Mouse (Mus musculus) kidney, adult 10 weeks (tissue): ENCODE measurements around the gene Selp. TPM values are rescaled to one million over a fixed set of nuclear protein-coding genes. Genes with fewer than 3 reads are reported as not detected.

Experiments used
- polyA plus RNA-seq: library from polyadenylated mRNA; stranded (reverse); fragments of 350-450 nt; fragmentation: Illumina TruSeq; extraction: RNeasy Lipid Tissue Mini Kit (QIAGEN cat#74804); gene quantifications from one replicate; pipeline ENCODE4 v1.2.3, GENCODE M21; 2014; ENCODE audit warnings: low read depth, low replicate concordance

Selp gene
- 0.32 TPM for polyA plus RNA-seq

DNA sequence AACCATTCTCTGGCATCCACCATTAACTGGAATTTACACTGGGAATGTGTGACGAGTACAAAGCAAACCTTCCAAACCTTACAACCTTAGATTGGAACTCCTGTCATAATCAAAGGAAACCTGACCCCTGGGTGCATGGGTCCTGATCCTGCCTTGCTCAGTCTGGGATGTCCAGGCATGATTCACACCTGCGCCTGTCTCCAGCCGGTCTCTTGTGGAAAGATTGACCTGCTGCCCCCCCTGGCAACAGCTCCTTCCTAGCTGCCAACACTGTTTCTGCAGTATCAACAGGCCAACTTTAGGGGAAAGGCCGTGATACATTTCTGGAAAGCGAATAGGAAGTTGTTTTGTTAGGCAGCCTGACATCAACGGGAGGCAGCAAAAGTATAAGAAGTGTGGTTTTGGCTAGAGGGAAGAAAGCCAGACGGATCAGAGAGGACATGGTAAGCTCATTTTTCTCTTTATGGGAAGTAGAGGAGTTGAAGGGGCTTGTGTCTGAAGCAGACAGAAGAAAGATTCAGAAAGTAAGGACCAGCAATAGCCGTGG, at the start of gene Selp:
Gene Selp (plus strand): TSS at position 318 of the 547 bp plus-strand sequence.

DNA sequence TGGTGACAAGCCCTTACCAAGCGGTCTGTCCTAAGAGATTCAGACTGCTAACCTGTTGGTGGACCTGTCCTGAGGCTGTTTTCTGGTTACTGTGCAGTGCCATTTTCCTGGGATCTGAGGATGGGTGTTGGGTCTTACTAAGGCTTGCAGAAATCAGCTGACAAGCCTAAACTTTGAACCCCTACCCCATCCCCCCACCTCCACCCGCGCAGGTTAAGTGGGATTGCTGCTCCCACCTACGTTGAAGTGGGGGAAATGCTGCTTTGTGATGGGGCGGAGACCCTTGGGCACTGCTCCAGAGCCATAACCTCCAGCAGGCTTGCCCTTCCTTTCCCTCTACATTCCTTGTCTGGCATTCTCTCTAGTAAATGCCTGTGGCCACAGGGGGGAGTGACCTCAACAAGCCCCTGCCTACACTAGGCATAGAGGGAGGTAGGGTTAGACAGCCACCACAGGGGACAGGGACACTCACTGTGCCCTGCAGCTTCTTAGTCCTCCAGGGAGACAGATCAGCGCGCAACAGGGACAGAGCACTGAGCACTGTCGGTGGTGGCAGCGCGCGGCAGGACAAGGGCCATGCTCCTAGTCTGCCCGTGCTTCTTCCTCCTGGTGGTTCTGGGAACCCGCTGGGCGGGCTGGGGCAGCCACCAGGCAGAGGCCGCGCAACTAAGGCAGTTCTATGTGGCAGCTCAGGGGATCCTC, 36.5 kb downstream of the Selp start, which contains the start of gene F5:
Gene F5 (plus strand): TSS at position 452 of the 702 bp plus-strand sequence.

Other genes with a start within 250 kb of the Selp start
- 30.5 TPM for gene Scyl3, start 186.2 kb upstream of the Selp start, polyA plus RNA-seq
- gene BC055324, start 120.5 kb upstream of the Selp start, polyA plus RNA-seq: 1.5 TPM
- 14.1 TPM for gene Mettl18, start 120.4 kb upstream of the Selp start, polyA plus RNA-seq
- 0.44 TPM for gene Sele, start 67.0 kb upstream of the Selp start, polyA plus RNA-seq
- gene Sell, start 53.3 kb upstream of the Selp start, polyA plus RNA-seq: 0.81 TPM
- gene F5, start 36.6 kb downstream of the Selp start, polyA plus RNA-seq: 10.3 TPM
- gene Slc19a2, start 133.8 kb downstream of the Selp start, polyA plus RNA-seq: 15.3 TPM
- 65.8 TPM for gene Ccdc181, start 160.3 kb downstream of the Selp start, polyA plus RNA-seq
- gene Nme7, start 188.9 kb downstream of the Selp start, polyA plus RNA-seq: 37.0 TPM
- 39.0 TPM for gene Blzf1, start 192.2 kb downstream of the Selp start, polyA plus RNA-seq